Mouse (Mus musculus) small intestine, adult 2 months (tissue): ENCODE data around the gene Casp6.

Experiments used
- CTCF ChIP-seq: fragments of 200-500 bp; IDR thresholded peaks from 2 replicates; pipeline ENCODE4 v1.5.1; 2012; ENCODE audit warnings: low read depth, mild to moderate bottlenecking, control low read depth, inconsistent platforms, low read length, moderate library complexity, mixed read lengths; ENCODE audit not compliant: insufficient replicate concordance, insufficient read length; ENCODE audit errors: extremely low read depth
- POLR2A ChIP-seq: fragments of 200-500 bp; IDR thresholded peaks from 2 replicates; pipeline ENCODE4 v1.6.1; 2012; ENCODE audit warnings: low read depth, mild to moderate bottlenecking, control low read depth, inconsistent platforms, low read length, moderate library complexity

DNA sequence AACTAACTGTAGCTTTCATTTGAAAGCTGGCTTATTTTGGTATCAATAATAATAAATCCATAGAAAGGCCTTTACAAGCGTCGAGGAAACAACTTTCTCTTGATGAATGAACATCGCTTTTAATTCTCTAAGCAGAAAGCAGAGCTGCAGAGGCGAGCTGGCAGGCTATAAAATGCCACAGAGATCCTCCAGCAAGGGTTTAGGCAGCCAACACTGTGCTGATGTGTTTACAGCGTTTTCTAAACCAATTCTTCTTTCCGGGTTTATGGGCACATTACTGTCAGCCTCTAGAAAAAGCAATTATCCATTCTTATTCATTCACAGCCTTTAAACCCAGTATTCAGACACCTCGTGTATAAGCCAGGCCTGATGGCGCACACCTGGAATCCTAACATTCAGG lies 61.3 kb downstream of the Casp6 start:
- TF ChIP-seq POLR2A (no peak), CTCF (no peak)
